Mouse (Mus musculus): ENCODE results near the gene 1110051M20Rik.

Gene 1110051M20Rik

DNA sequence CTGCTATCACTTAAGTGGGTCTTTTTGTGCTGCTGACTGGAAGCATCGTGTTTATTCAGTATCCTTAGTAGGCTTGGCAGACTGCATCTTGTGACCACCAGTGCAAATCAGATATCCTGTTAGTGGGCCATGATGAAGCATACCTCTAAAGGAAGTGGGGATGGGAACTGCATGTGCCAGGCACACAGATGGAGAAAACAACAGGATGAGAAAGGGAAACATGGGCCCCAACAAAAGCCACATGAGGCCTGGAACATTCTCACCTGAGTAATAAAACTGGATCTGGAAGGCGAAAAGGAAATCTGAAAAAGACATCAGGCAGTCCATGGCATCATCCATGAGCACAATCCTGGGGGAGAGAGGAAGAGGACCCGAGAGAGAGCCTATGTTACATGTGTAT lies 160.5 kb downstream of the 1110051M20Rik start:
- POLR2A ChIA-PET = interaction anchor here in 1 of 4 experiments (0.5 to 2.2 kb wide), 3 partner anchors 192 to 229 kb away, joined by 3 to 8 read pairs (median 4); no protein-coding TSS in a partner anchor
- CTCF ChIA-PET = interaction anchor here in 1 of 4 experiments (1.3 to 3.7 kb wide), 2 partner anchors 193 to 198 kb away, joined by 4 to 41 read pairs; no protein-coding TSS in a partner anchor

DNA sequence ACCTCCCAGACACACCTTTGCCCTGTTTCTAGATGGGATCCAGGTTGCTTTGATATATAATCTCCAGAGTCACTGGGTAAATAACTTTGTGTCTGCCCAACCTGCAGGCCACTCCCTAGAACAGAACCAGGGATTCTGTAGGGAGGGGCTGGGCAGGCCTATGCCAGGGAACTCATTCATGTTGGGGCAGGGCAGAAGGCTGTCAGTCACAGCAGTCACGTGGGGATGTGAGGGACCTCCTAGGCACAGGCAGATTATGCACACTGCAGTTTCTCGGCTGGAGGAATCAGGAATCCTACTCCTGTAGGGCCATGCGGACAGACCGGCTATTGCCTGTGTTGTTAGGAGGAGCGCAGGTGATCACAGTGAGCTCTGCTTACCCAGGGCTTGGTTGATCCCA lies 163.1 kb downstream of the 1110051M20Rik start:
- CTCF ChIA-PET = interaction anchor here (0.7 to 1.6 kb wide), 5 partner anchors 160 to 206 kb away, joined by 3 to 6 read pairs (median 3); no protein-coding TSS in a partner anchor

DNA sequence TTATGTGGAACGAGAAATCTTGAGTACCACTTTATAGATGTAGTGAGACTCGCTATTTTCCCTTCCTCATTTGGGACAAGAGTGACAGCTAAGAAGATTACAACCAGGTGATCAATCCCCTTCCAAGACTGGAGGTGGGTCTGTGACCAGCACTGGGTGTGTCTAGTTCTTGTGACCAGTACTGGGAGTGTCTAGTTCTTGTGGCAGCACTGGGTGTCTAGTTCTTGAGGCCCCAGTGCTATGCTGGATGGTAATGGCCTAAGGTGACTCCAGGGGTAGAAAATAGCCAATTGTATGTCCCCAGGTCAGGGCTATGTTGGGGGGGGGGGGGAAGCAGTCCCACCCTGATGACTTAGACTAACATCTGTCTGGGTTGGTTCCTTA lies 165.1 kb downstream of the 1110051M20Rik start:
- ChIA-PET POLR2A (interaction anchor here in 3 of 4 experiments (0.7 to 1.8 kb wide), 19 partner anchors 9 to 371 kb away, joined by 3 to 9 read pairs (median 3); partner anchors contain the start of genes Arfgap2 (in 2 of the 3), Ckap5 (in 2 of the 3), Ddb2 (in 2 of the 3) and Slc39a13 (in 1 of the 3)), CTCF (interaction anchor here (0.7 to 1.9 kb wide), 14 partner anchors 10 to 642 kb away, joined by 3 to 17 read pairs (median 4); partner anchors contain the start of genes Arfgap2 (in 1 of the 4), Ddb2 (in 1 of the 4) and Slc39a13 (in 1 of the 4))

More for the DNA sequence above, 163.1 kb downstream of the 1110051M20Rik start:
- POLR2A ChIA-PET = interaction anchor here in 3 of 4 experiments (0.6 to 2.0 kb wide), 18 partner anchors 8 to 257 kb away, joined by 3 to 10 read pairs (median 3); partner anchors contain the start of genes Ddb2 (in 2 of the 3), Arfgap2 (in 1 of the 3), Ckap5 (in 1 of the 3) and Rapsn (in 1 of the 3)

DNA sequence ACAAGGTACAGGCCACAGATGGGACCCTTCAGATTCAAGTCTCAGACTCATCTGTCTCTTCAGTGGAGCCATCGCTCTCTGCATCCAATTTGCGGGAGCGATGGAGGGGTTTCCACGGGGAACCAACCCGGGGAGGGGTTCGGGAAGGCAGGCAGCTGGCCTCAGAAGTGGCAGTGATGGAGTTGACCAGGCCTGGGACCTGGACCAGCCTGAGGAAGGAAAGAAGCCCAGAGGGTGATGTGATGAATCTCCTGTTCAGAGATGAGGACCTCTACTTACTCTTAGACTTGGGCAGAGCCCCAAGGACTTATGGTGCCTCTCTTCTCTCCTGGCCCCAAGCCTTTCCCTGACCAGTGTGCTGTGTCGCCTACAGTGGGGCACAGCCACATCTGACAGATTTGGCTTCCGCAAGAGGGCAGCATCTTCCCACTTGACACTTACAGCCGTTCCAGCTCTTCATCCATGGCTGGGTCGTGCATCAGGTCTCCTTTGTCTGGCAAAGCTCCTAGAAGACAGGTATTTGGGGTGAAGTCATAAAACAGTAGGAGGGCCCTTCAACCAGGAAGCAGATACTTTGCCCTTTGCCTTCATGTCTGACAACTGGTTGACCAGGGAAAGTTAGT lies 165.6 kb downstream of the 1110051M20Rik start:
- ChIA-PET POLR2A (interaction anchor here in 3 of 4 experiments (0.7 to 1.8 kb wide), 19 partner anchors 9 to 371 kb away, joined by 3 to 9 read pairs (median 3); partner anchors contain the start of genes Arfgap2 (in 2 of the 3), Ckap5 (in 2 of the 3), Ddb2 (in 2 of the 3) and Slc39a13 (in 1 of the 3)), CTCF (interaction anchor here (0.7 to 1.9 kb wide), 15 partner anchors 10 to 643 kb away, joined by 3 to 17 read pairs (median 4); partner anchors contain the start of genes Arfgap2 (in 1 of the 4), Ddb2 (in 1 of the 4) and Slc39a13 (in 1 of the 4))

DNA sequence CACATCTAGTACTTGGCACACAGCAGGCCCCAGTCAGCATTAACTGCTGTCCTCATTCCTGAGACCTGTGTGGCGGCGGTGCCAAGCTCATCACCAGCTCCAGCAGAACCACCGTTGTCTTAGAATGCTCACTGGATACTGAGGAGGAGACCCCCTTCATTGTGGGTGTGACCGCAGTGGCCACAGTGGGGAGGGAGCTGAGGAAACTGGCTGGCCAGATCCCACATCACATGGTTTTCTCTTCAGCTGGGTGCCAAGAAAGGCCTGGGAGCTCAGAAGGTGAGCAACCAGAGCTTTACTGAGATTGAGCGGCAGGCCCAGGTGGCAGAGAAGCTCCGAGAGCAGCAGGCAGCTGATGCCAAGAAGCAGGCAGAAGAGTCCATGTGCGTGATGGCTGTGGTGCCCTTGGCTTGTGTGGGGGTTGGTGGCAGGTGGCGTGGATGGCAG lies 174.8 kb downstream of the 1110051M20Rik start:
- ChIA-PET CTCF (interaction anchor here in 2 of 4 experiments (0.7 to 1.9 kb wide), 3 partner anchors 8 to 154 kb away, joined by 3 to 8 read pairs (median 3); no protein-coding TSS in a partner anchor), POLR2A (interaction anchor here in 3 of 4 experiments (0.9 to 4.2 kb wide), 12 partner anchors 8 to 193 kb away, joined by 3 to 26 read pairs (median 4); partner anchors contain the start of genes Ddb2 (in 2 of the 3) and Pacsin3 (in 2 of the 3))

DNA sequence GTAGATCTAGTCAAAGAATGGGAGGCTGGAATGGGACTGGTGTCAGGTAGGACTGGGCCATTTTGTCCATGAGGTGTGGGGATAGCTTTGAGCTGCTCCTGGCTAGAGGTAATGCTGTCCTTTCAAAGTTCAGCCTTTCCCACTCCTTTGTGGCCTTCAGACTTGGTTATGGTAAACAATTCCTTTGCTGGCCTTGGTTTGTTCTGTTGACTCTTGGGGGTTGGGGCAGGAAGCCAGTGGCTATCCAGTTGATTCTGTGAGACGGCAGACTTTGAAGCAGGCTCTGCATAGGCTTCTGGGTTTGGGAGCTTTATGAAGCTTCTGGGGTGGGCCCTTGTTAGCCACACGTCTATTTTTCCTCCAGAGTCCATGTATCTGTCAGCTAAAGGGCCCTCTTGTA lies 175.8 kb downstream of the 1110051M20Rik start:
- ChIA-PET POLR2A (interaction anchor here in 3 of 4 experiments (0.6 to 4.2 kb wide), 12 partner anchors 9 to 218 kb away, joined by 3 to 26 read pairs (median 4); partner anchors contain the start of genes Ddb2 (in 2 of the 3), Pacsin3 (in 2 of the 3) and 1110051M20Rik (in 1 of the 3)), CTCF (interaction anchor here in 2 of 4 experiments (0.9 to 1.9 kb wide), 4 partner anchors 10 to 153 kb away, joined by 3 to 8 read pairs (median 4); no protein-coding TSS in a partner anchor)

DNA sequence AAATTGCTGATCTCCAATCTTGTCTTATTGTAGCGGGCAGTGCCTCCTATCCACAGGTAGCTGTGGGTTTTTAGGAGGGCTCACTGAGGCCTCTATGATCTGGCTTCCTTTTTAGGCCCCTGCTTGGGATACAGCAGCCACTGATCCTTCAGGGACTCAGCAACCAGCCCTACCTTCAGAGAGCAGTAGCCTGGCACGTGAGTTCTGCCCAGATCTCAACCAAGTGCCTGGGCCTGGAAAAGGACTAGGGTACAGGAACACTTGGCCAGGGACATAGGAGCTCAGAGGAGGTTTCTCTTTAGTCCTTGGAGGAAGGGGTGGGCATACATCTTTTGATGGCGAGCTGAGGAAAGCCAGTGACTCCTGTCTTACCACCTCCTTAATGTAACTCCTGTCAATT lies 176.5 kb downstream of the 1110051M20Rik start:
- ChIA-PET CTCF (interaction anchor here in 2 of 4 experiments (0.7 to 1.2 kb wide), 3 partner anchors 10 to 153 kb away, joined by 3 to 4 read pairs (median 4); no protein-coding TSS in a partner anchor), POLR2A (interaction anchor here in 3 of 4 experiments (0.6 to 4.2 kb wide), 10 partner anchors 10 to 176 kb away, joined by 3 to 26 read pairs (median 4); partner anchors contain the start of genes 1110051M20Rik (in 1 of the 3), Ddb2 (in 1 of the 3) and Pacsin3 (in 1 of the 3))

DNA sequence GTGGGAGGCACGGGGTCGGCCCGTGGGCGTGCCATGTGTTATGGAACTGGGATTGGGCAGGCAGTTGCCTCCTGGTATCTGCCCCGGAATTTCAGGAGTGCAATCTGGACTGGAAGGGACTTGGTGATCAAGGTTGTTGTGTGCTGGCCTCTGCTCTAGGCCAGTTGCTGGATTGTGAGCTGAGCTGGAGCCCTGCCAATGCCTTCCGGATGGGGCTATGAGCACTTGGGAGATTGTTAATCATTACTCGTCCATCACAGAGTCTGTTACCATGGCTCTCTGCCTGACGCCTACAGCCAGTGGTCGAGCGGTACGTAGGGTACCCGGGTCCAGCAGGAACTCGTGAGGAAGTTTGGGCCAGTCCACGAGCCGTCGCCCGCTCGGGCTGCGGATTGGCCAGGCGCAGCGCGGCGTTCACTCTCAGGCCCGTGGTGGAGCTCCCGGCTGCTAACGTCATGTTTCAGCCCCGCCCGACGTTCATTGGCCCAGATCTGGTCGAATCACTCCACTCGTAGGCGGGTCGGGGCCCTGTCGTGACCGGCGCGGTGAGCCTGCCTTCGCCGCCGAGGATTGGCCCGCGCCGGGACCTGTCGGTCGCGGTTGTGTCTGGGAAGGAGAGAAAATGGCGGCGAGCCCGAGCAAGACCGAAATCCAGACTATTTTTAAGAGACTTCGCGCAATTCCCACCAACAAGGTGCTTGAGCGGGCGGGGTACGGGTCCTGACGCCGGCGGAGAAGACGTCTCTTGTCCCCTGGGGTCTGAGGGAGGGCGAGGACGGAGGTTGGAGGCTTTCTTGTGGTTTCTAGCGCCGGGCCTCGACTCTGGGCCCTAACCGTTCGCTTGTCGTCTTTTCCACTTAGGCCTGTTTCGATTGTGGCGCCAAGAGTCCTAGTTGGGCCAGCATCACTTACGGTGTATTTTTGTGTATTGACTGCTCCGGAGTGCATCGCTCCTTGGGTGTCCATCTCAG lies 179.5 kb downstream of the 1110051M20Rik start, which contains the start of gene Arfgap2:
Gene Arfgap2, plus strand, starts transcription at position 264 of the 971 bp plus-strand sequence.
- CTCF ChIA-PET = interaction anchor here (0.5 to 1.5 kb wide), 15 partner anchors 9 to 514 kb away, joined by 3 to 9 read pairs (median 4); partner anchors contain the start of gene Ddb2 (in 1 of the 4)
- POLR2A ChIA-PET = interaction anchor here (0.6 to 3.4 kb wide), 84 partner anchors 8 to 1110 kb away, joined by 3 to 51 read pairs (median 4); partner anchors contain the start of genes Ddb2 (in 3 of the 4), Pacsin3 (in 3 of the 4), Lrp4 (in 2 of the 4) and Acp2 (in 1 of the 4)

DNA sequence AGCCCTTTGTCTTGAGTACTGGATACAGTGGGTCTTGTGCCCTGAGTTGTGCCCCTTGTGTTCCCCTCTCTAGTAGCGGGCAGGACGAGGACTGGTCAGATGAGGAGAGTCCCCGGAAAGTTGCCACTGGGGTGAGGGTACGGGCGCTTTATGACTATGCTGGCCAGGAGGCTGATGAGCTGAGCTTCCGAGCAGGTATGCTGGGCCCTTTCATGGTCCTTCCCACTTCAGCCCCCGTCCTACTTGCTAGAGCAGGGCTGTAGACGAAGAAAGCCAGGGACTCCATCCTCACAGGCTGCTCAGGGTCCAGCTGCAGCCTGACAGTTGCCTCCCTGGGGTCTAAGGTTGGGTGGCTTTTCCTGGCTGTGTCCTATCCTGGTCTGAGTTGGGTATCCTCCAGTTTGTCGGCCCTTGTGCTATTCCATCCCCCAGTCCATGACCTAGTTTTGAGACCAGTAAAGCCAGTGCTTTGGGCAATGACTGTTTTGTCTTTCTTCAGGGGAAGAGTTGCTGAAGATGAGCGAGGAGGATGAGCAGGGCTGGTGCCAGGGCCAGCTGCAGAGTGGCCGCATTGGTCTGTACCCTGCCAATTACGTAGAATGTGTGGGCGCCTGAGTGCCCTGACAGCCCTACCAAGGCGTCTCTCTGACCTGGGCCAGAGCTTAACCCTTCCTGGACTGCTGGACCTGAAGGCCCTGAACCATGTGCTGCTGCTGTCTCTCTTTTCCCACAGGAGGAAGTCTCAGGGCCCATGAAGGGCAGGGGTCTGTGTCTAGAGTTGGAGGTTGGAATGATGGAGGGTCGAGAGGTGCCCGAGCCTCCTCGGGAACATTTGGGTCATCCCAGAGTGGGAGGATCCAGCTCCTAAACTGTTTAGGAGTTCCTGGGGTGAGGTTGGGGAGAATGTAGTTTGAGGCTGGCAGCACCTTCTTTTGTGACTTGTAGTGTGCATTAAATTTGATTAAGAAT lies 180.5 kb downstream of the 1110051M20Rik start:
- ChIA-PET POLR2A (interaction anchor here (0.6 to 3.4 kb wide), 83 partner anchors 8 to 1111 kb away, joined by 3 to 51 read pairs (median 4); partner anchors contain the start of genes Ddb2 (in 3 of the 4), Pacsin3 (in 3 of the 4), Ckap5 (in 2 of the 4) and Lrp4 (in 2 of the 4)), CTCF (interaction anchor here in 3 of 4 experiments (0.6 to 1.5 kb wide), 13 partner anchors 8 to 515 kb away, joined by 3 to 9 read pairs (median 4); partner anchors contain the start of gene Ddb2 (in 1 of the 3))

DNA sequence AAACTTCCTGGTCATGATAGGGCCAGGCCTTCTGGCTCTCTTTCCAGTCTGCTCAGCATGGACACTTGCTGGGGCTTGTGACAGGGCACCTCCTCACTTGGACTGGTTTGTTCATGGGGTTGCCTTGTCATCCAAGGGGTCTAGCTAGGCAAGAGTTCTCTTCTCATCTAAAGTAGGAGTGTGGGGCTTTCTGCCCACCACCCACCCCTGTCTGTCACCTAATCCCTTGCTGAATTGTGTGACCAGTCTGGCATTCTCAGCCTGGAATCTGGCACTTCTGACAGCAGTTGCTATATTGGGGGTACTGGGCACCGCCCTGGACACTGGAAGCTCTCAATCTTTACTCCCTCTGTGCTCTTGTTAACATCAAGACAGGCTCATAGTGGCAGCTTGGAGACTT lies 185.0 kb downstream of the 1110051M20Rik start:
- ChIA-PET CTCF (no interaction called here), POLR2A (interaction anchor here in 1 of 4 experiments (0.5 to 8.3 kb wide), 5 partner anchors 10 to 180 kb away, joined by 3 to 62 read pairs (median 5); partner anchors contain the start of gene Ddb2)

DNA sequence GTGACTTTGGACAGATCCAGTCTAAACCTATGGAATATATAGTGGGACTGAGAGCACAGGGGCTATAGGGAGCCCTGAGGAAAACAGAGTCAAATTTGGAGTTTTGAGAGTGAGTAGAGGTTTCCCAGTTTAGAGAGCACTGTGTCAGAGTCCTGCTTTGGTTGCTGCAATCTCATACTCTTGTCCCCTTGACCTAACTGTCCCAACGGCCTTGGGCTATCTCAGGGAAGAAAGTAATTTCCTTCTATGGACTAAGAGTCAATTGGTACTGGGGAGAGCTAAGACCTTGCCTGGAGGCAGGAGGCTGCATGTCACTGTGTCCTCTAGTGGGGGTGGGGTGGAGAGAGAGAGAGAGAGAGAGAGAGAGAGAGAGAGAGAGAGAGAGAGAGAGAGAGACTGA lies 185.7 kb downstream of the 1110051M20Rik start:
- POLR2A ChIA-PET = interaction anchor here in 3 of 4 experiments (0.8 to 8.3 kb wide), 8 partner anchors 8 to 146 kb away, joined by 3 to 62 read pairs (median 8); partner anchors contain the start of gene Ddb2 (in 3 of the 3)
- CTCF ChIA-PET = interaction anchor here in 1 of 4 experiments (1.0 kb wide), 1 partner anchor 144 kb away, joined by 5 read pairs; no protein-coding TSS in a partner anchor

DNA sequence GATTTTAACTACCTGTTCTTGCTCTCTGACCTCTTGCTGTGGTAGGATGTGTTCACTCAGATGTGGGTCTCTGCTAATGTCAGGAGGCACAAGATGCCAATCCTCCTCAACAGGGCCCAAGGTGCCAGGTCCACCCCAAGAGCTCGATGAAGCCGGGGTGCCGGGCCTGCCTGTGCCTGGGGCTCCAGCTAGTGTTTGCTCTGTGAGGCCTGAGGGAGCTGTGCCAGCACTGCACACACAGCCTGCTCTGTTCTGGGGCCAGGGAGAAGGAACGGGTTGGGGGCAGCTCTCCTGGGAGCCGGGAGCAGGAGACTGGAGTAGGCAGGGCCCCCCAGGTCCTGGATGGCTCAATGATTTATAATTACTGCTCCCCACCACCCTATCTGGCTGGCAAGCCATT lies 186.4 kb downstream of the 1110051M20Rik start:
- CTCF ChIA-PET = interaction anchor here in 2 of 4 experiments (1.0 to 2.5 kb wide), 3 partner anchors 22 to 143 kb away, joined by 3 to 12 read pairs (median 5); partner anchors contain the start of gene Ddb2 (in 1 of the 2)
- POLR2A ChIA-PET = interaction anchor here in 3 of 4 experiments (0.8 to 8.3 kb wide), 13 partner anchors 9 to 269 kb away, joined by 3 to 62 read pairs (median 9); partner anchors contain the start of genes Ddb2 (in 3 of the 3), Acp2 (in 1 of the 3), Ckap5 (in 1 of the 3) and Nr1h3 (in 1 of the 3)

DNA sequence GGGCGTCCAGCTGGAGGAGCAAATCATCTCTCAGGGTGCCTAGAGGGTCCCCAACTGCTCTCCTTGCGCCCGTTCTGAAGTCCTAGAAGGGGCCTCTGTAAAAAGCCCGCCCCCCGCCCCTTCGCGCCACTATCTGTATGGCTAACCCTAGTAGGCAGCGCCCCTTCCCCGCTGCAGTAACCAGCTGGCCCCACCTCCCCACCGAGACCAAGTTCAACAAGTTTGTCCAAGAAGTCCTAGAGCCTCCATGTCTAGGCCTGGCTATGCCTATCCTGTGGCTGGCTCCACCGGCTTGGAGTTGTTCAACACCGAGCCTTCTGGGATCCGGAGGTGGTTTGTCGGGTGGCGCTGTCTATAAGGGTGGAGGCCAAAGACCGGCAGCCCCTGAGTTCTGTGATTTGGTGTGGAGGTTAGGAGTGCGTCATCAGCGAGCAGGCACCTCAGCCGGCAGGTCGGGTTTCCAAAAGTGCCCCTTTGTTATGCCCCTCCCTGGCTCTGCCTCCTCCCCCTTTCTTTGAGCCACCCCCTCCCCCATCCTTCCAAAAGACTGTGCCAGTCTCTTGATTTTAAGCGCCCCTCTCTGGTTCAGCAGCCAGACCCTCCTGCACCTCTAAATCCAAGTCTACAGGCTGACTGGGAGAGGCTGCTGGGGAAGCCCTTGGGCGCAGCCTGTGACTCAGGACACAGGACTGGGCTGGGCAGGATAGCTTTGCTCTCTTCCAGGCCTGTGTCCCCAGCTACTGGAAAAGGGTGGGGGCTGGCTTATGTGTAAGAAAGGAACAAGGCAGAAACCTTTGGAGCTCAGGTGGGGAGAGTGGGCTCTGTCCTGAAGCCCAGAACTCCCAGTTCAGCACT lies 187.2 kb downstream of the 1110051M20Rik start:
- CTCF ChIA-PET = interaction anchor here in 3 of 4 experiments (0.5 to 2.5 kb wide), 11 partner anchors 12 to 378 kb away, joined by 3 to 12 read pairs (median 4); partner anchors contain the start of gene Ddb2 (in 1 of the 3)
- POLR2A ChIA-PET = interaction anchor here (0.6 to 8.3 kb wide), 30 partner anchors 7 to 393 kb away, joined by 3 to 62 read pairs (median 4); partner anchors contain the start of genes Arfgap2 (in 3 of the 4), Ddb2 (in 3 of the 4), Acp2 (in 1 of the 4) and Arhgap1 (in 1 of the 4)
